Mouse (Mus musculus) forebrain, embryonic 16.5 days (tissue): Measurements from ENCODE around the gene Prss27. TPM values are rescaled to one million over a fixed set of nuclear protein-coding genes. Genes with fewer than 3 reads are reported as not detected.
"Not testable (repeated sequence)": the region's sequence is repeated elsewhere in the genome, so short reads cannot be mapped to it uniquely, and the experiment has no call there.

Source experiments
- ATAC-seq: fragments of 200-750 bp; cut with Nextera tagmentation; 2 replicates; pipeline ENCODE4 v1.8.0; 2017; ENCODE audit warnings: mild to moderate bottlenecking, moderate library complexity
- H3K27ac ChIP-seq: fragments of 300-500 bp; sonication (generic); 2 replicates; pipeline ENCODE4 v1.5.1; 2014; ENCODE audit warnings: low read length, control low read depth
- H3K27me3 ChIP-seq: fragments of 300-500 bp; sonication (generic); replicated peaks from 2 replicates; pipeline ENCODE4 v1.6.1; 2014; ENCODE audit warnings: low read length; ENCODE audit not compliant: control insufficient read depth, insufficient read depth
- H3K36me3 ChIP-seq: fragments of 300-500 bp; sonication (generic); 2 replicates; pipeline ENCODE4 v1.6.1; 2014; ENCODE audit not compliant: control insufficient read depth, insufficient read depth
- H3K4me1 ChIP-seq: fragments of 300-500 bp; sonication (generic); replicated peaks from 2 replicates; pipeline ENCODE4 v1.6.1; 2014; ENCODE audit warnings: low read length; ENCODE audit not compliant: control insufficient read depth, insufficient read depth
- H3K4me2 ChIP-seq: fragments of 300-500 bp; sonication (generic); 2 replicates; pipeline ENCODE4 v1.6.1; 2014; ENCODE audit warnings: mild to moderate bottlenecking, low read length, control low read depth
- H3K4me3 ChIP-seq: fragments of 300-500 bp; sonication (generic); replicated peaks from 2 replicates; pipeline ENCODE4 v1.5.1; 2014; ENCODE audit warnings: mild to moderate bottlenecking, low read length, control low read depth
- H3K9ac ChIP-seq: fragments of 300-500 bp; sonication (generic); replicated peaks from 2 replicates; pipeline ENCODE4 v1.6.1; 2014; ENCODE audit warnings: low read depth, low read length, control low read depth
- H3K9me3 ChIP-seq: fragments of 300-500 bp; sonication (generic); 2 replicates; pipeline ENCODE4 v1.6.1; 2016; ENCODE audit warnings: low read length; ENCODE audit not compliant: control insufficient read depth
- WGBS: fragments of 180-500 bp; shearing (Covaris S2); extraction: QIAGEN DNeasy Blood & Tissue Kit; methylation state at CpG from one replicate; pipeline ENCODE4 v1.1.7; 2014; 5-methylcytosine and 5-hydroxymethylcytosine counted together
- microRNA-seq: library from miRNA; unstranded; fragments of <30 nt; microRNA quantifications from one replicate; pipeline ENCODE4, GENCODE M21; 2017
- polyA plus RNA-seq: library from polyadenylated mRNA; unstranded; fragments of >200 nt; fragmentation: Nextera tagmentation; extraction: Ambion mirVana; gene quantifications from 2 replicates; pipeline ENCODE4 v1.2.1, GENCODE M21; 2015

Prss27 gene
- polyA plus RNA-seq, 1 experiment from 2014 or later: 0.49 TPM

GRCm38 (mm10) chr17:24084593-24084992, 46.6 kb downstream of the Prss27 start:
- 69% methylated on average over 1 of the region's 1 CpGs for WGBS
- no peaks in the 10 kb centered on the region for H3K9me3 ChIP-seq
- no peak overlapping the region for H3K4me3 ChIP-seq
- no peaks in the 10 kb centered on the region for H3K27me3 ChIP-seq
- peaks cover 5% of the 10 kb centered on the region for H3K36me3 ChIP-seq
- no peak overlapping the region for H3K27ac ChIP-seq
- ATAC-seq: no peak
- H3K4me1 ChIP-seq: no peaks in the 10 kb centered on the region
- H3K9ac ChIP-seq: no peak overlapping the region
- H3K4me2 ChIP-seq: no peak overlapping the region

GRCm38 (mm10) chr17:24086399-24086798, 48.5 kb downstream of the Prss27 start:
- not testable (repeated sequence) for H3K9me3 ChIP-seq, H3K4me1 ChIP-seq, H3K27me3 ChIP-seq, ATAC-seq, H3K36me3 ChIP-seq, H3K4me3 ChIP-seq, H3K4me2 ChIP-seq, H3K9ac ChIP-seq, H3K27ac ChIP-seq
- WGBS: 75% methylated on average over 4 of the region's 4 CpGs

- 94% methylated on average over 1 of the region's 1 CpGs for WGBS
- H3K36me3 ChIP-seq: peaks cover 18% of the 10 kb centered on the region
- H3K9ac ChIP-seq: no peak overlapping the region
- ATAC-seq: no peak
- no peaks in the 10 kb centered on the region for H3K4me1 ChIP-seq
- no peaks in the 10 kb centered on the region for H3K9me3 ChIP-seq
- no peak overlapping the region for H3K27ac ChIP-seq
- H3K4me3 ChIP-seq: no peak overlapping the region
- H3K27me3 ChIP-seq: no peaks in the 10 kb centered on the region
- H3K4me2 ChIP-seq: no peak overlapping the region
These were observed 52.6 kb downstream of the Prss27 start for GRCm38 (mm10) chr17:24090575-24090974.

Small RNA genes within 50 kb of the gene (microRNA-seq; reads per million reads assigned to microRNA genes)
- not detected for gene Gm27700

Other genes with a start within 250 kb of the Prss27 start
- 435 and 505 TPM in 2 replicates for gene Srrm2, start 247.6 kb upstream of the Prss27 start, polyA plus RNA-seq
- gene Elob, start 209.0 kb upstream of the Prss27 start, polyA plus RNA-seq: 1,002 and 1,034 TPM in 2 replicates
- not detected in 2 replicates for gene Prss33, start 202.1 kb upstream of the Prss27 start, polyA plus RNA-seq
- gene Prss32, start 194.3 kb upstream of the Prss27 start, polyA plus RNA-seq: not detected in 2 replicates
- gene Prss41, start 194.0 kb upstream of the Prss27 start, polyA plus RNA-seq: 0.87 and 1.0 TPM in 2 replicates
- gene Prss21, start 170.1 kb upstream of the Prss27 start, polyA plus RNA-seq: not detected in 2 replicates
- not detected in 2 replicates for gene Dcpp1, start 157.3 kb upstream of the Prss27 start, polyA plus RNA-seq
- gene Dcpp2, start 157.3 kb upstream of the Prss27 start, polyA plus RNA-seq: not detected in 2 replicates
- gene Dcpp3, start 120.7 kb upstream of the Prss27 start, polyA plus RNA-seq: not detected in 2 replicates
- not detected in 2 replicates for gene Sbp, start 96.5 kb upstream of the Prss27 start, polyA plus RNA-seq
- not detected in 2 replicates for gene Sbpl, start 82.9 kb upstream of the Prss27 start, polyA plus RNA-seq
- gene Prss30, start 57.6 kb upstream of the Prss27 start, polyA plus RNA-seq: 0.21 and 0.28 TPM in 2 replicates
- not detected in 2 replicates for gene Prss22, start 40.0 kb upstream of the Prss27 start, polyA plus RNA-seq
- 94.0 and 98.5 TPM in 2 replicates for gene Kctd5, start 35.3 kb downstream of the Prss27 start, polyA plus RNA-seq
- 59.4 and 62.9 TPM in 2 replicates for gene Pdpk1, start 112.8 kb downstream of the Prss27 start, polyA plus RNA-seq
- 25.5 and 28.2 TPM in 2 replicates for gene Amdhd2, start 125.6 kb downstream of the Prss27 start, polyA plus RNA-seq
- 881 and 1,064 TPM in 2 replicates for gene Atp6v0c, start 131.6 kb downstream of the Prss27 start, polyA plus RNA-seq
- gene Tbc1d24, start 167.4 kb downstream of the Prss27 start, polyA plus RNA-seq: 20.6 and 24.6 TPM in 2 replicates
- 4.7 and 5.2 TPM in 2 replicates for gene Ntn3, start 171.4 kb downstream of the Prss27 start, polyA plus RNA-seq
- 10.2 and 12.2 TPM in 2 replicates for gene Tedc2, start 182.7 kb downstream of the Prss27 start, polyA plus RNA-seq
- gene Ccnf, start 213.3 kb downstream of the Prss27 start, polyA plus RNA-seq: 26.0 and 32.0 TPM in 2 replicates